Mouse (Mus musculus) cerebellum, postnatal 25 days (tissue): Measurements from ENCODE around the gene Abcb8.

Experiments
- DNase-seq, 2 experiments: peaks; one replicate each; pipeline ENCODE4 v3.0.0; 2021; ENCODE audit warnings: mixed read lengths in 2 of 2

The Abcb8 gene

DNA sequence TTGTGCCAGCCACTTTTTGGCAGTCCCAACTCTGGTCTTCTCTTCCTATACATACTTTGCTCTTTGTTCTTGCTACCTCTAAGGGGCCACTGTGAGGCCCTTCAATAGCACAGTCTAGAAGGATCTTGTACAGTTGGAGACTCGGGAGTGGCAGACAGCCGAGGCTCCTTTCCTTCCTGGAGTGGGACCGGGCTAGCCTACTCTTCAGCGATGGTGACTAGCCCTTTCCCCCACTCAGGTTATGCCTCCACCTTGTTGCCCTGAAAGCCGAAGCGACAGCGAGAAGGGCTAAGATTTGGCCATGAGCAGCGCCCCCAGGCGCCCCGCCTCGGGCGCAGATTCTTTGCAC, 33.8 kb downstream of the Abcb8 start:
- no peak for DNase-seq

DNA sequence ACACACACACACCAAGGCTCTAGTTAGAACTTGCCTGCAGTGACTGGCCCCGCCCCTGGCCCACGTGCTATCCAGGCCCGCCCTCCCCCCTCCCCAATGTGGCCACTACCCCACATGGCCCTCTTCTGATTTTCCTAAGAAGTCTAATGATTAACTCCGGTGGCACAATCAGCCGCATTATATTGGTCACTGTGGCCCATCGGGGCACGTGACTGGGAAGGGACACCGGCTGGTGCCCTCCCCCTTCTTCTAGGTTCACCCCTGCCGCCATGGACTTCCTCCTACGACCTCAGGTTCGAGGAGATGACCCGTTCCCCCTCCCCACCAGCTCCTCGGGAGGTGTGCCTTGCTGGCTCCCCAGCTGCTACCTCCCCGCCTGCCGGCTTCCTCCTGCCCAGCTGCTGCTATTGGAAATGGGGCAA, 34.5 kb downstream of the Abcb8 start:
- DNase-seq: no peak

DNA sequence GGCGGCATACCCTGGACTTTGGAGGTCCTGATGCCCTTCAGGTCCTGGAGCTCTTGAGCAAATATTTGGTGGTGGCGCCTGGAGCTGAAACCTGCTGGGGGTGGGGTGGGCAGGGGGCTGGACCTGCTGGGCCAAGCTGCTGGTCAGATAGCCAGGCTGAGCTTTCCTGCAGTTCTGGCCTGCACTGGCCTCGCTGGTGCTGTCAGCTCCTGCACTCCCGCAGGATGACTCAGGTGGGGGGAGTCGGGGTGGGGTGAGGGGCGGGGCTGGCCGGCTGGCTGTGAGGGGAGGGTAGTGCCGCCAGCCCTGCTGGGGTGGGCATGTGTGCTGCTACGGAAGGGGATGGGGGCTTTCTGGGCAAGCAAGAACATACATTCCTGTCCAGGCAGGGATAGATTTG, 35.1 kb downstream of the Abcb8 start:
- no peak for DNase-seq

DNA sequence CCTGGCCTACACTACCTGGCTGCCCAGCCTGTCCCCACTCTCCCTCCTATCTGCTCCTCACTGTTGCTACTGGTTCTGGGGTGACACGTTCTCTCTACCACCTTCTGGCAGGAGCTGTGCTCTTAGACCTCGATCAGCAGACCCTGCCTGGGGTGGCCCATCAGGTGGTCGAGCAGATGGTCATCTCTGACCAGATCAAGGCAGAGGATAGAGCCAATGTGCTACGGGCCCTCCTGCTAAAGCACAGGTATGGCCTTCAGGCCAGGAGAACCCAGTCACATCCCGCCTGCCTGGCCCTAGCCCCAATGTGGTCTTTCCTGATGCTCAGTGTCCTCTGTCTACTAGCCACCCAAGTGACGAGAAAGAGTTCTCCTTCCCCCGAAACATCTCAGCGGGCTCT, 40.5 kb downstream of the Abcb8 start:
- no peak for DNase-seq

DNA sequence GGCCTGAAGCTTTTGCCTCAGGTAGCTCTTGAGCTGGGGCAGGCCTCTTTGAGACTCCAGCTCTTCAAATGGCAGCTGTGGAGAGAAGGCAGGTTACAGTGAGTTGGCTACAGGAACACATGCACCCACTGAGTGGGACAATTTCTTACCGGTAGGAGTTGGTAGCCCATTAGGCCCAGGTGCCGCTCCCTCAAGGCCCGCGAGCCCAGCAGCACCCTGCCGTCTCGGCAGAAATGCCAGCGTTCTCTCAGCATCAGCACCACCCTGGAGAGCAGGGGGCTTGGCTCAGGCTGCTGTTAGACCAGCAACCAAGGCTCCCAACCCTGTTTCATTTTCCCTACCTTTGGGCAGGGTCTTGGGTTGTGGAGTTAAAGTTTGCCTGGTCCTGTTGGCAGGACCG, 47.7 kb downstream of the Abcb8 start:
- DNase-seq: no peak

DNA sequence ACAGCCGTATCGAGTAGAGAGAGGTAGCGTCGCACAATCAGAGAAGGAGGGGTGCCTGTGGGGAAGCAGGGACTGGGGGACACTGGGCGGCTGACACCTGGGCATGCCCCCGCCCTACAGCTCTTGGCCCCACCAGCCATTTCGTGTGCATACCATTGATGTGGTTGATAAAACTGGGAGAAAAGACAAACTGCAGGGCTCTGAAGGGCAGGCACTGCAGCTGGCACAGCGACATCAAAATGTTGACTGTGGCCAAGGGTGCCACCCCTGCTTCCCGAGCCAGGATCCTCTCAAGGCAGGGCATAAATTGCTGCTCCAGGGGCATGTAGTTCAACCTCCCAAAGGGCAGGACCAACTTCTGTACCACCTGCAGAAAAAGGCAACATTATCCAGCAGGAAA, 48.6 kb downstream of the Abcb8 start:
- no peak for DNase-seq

DNA sequence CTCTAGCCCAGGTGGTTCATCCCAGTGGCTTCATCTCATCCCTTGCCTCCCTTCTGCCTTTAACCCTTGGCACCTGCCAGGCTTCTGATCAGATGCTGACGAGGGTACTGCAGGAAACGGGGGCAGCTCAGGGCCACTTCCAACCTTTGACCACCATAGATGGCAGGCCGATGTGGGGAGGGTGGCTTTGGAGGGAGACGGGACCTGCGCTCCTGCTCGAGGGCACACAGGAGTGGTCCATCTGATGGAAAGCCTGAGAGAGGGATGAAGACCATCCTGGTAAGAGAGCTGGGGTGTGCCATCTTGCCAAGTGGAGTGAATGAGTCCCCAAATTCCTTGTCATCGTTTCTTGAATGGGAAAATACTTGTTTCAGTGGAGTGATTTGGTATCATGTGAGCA, 49.7 kb downstream of the Abcb8 start:
- DNase-seq: no peak

DNA sequence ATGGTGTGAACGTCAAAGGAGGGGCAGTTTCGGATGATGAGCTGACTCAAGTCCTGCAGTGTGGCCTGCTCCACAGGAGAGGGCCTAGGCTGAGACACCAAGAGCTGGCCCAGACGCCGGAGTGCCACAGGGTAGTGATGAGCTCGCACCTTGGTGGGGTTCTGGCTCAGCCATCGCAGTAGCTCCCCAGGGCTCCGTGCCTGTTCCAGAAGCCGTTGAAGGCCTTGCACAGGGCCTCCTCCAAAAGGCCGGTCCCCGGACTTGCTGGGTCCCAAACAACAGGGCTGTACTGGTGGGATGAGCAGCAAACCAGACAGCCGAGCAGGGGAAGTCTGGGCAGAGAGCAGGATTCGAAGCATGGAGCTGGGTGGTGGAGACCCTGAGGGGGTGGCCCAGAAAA, 50.5 kb downstream of the Abcb8 start:
- peak; percentile 49 to 66 for DNase-seq

DNA sequence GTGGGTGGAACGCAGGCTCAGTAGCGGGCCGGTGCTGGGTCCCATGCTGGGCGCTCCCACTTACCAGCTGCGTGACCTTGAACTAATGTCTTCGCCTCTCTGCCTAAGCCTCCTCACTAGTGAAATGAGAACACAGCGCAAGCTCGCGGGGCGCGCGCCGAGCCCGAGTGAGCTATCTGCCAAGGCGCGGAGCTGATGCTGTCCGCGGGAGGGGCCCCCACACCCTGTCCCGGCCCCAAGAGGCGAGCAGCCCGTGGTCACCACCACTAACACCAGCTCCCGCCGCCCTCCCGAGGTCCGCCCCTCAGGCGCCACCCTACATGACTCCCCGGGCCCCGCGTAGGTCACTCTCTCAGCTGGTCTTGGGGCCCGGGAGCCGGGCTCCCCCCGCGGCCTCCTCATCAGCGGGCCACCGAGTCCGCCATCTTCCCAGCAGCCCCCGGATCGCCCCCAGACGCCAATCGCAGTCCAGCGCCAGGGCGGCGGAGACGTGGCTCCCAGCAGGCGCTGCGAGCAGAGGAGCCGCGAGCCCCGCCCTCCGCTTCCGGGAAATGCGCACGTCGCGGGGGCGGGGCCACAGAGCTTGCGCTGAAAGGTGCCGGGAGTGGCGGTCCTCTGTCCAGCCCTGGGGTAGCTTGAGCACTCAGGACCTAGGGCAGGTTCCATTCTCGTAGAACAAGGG, 51.4 kb downstream of the Abcb8 start, which contains the start of gene Fastk:
TSS of gene Fastk (minus strand) at position 542 of the 682 bp plus-strand sequence.
- DNase-seq: peak; percentile 95 to 98

DNA sequence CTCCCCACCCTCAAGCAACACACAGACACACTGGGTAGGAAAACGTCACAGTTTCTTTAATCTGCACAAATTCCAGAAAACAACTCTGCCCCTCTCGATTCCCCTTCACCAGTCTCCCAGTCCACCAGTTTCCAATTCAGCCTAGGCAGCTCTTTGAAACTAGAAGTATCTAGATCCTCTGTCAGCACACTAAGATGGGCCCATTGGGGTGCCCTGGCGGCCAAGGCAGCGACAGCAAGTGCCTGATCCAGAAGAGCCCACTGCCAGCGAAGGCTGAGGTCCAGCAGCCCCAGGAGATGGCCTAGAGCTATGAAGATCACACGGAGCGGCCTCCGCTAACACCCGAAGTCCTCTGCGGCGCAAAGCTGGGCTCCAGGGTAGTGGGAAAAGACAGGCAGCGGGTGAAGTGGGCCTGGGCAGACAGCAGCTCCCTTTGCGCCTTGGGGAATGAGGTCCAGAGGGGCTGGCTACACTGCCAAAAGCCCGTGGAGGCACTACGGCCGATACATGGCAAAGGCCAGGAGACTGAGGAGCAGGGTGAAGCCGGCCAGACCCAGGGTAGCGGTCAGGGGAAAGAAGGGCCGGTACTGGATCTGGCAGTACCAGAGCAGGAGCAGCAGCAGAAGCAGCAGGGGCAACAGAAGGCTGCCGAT, 52.1 kb downstream of the Abcb8 start:
- peak; percentile 35 to 51 for DNase-seq

DNA sequence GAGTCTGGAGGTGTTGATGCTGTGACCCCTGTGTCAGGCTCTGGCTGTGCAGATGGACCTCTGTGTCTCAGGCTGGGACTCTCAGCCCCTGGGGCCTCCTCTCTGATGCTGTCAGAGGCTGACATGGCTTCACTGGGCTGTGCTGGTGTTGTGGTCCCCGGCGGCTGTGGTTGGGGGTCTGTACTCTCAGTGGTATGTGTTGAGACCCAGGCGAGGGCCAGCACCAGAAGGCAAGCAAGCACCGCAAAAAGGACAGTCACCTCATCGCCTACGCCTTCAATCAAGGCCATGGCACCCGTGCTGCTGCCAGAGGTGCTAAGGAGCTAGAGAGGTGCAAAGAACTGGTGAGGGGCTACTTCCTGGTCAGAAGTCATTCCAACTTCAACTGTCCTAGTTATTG, 53.2 kb downstream of the Abcb8 start:
- no peak for DNase-seq

DNA sequence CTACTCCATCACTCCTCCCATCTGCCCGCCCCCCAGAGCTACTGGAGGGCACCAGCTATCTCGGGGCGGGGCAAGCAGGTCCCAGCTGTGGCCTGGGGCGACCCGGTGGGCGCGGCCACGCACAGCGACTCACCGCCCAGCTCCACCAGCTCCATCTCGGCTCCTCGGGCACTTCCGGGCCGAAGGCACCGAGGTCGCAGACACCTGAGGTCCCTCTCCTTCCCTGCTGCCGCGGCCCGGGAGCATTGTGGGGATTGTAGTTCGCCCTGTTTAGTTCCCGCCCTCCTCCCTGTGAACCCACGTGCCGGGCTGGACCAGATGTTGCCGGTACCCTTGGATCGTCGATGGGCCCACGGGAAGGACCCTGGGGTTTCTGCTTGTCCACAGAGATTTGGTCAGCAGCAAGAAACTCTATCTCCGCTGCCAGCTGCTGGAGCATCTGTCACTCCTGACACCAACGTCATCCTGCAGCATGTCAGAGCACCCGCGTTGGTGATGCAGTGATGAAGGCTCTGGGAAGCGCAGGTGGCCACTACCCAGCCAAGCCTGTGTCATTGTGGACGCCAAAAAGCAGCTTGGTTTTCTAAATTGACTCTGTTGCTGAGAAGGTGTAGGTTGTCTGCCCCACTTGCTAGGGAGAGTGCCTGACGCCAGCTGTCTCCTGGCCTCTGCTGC, 54.3 kb downstream of the Abcb8 start, which contains the start of gene Tmub1:
TSS of gene Tmub1 (minus strand) at position 231 of the 675 bp plus-strand sequence.
- peak; percentile 85 to 87 for DNase-seq

DNA sequence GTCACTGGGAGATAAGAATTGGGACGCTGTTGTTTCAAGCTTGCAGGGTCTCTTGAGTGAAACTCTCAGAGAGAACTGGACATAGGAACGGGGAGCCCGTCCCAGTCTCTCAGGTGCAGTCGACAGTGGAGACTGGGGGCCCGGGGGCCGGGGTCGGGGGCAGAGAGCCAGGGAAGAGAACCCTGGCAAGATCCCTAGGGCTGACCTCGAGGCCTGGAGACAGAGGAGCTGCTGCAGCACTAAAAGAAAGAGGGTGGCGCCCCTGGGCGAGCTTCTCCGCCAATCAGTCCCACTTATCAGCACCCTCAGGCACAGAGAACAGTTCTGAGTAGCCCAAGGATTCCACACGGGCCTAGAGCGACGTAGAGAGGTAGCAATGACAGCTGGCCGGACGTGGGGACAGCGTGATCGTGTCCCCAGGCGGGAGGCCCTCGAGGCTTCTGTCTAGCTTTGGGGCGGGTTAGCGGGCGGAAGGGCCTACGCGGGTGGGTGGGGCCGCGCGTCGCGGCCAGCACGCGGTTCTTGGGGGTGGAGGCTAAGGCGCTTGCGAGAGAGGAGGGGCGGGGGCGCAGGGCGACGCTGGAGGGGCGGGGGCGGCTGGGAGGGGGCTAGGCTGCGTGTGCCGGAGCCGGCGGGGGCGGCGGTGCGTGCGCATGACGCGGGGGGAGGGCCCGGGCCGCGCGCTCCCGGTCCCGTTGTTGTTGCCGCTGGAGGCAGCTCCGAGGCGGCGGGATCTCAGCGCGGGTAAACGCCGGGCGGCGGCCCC, 58.0 kb downstream of the Abcb8 start:
- DNase-seq: peak; percentile 91 to 95

DNA sequence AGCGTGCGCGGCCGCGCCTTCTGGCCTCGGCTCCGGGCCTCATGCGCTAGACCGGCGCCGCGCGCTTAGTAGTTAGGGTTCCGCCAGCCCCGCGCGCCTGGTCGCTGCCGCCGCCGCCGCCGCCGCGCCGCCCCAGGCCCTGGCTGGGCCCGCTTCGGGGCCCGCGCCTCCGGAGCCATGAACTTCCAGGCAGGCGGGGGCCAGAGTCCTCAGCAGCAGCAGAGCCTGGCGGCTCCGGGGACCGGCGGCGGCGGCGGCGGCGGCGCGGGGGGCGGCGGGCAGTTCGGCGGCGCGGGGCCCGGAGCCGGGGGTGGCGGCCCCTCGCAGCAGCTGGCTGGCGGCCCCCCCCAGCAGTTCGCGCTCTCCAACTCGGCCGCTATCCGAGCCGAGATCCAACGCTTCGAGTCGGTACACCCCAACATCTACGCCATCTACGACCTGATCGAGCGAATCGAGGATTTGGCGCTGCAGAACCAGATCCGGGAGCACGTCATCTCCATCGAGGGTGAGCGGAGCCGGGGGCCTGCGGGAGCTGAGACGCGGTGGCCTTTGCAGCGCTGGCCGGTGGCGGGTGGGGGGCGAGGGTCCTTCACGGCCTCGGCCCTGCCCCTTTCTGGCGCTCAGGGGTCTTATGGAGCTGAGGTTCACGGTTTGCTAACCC, 58.7 kb downstream of the Abcb8 start, which contains the start of gene Agap3:
TSS of gene Agap3 (plus strand) at position 148 of the 661 bp plus-strand sequence.
- peak; percentile 66 to 67 for DNase-seq

DNA sequence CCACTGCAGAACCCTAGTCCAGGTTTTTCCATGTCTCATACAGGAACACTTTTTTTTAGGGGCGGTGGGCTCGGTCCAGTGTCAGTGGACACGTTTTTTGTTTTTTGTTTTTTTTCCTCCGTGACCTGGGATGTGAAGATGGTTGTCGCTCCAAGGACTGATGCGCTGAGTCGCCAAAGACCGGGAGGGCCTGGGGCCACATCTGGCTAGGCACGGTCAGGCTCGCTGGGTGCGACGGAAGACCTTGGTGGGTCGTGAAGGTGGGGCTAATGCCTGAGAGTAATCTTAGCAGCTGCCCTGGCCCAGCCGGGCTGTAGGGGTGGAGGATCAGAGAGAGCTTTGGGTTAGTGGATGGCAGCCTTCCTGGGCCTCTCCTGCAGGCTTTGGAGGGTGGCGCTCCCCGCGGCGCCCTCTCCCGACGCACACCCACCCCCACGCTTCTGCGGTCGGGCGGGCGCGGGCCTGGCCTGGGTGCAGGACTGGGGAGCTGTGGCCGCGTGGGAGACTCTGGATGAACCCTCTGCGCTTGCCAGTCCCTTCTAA, 59.3 kb downstream of the Abcb8 start:
- DNase-seq: peak in 1 of 2 experiments; percentile 67

DNA sequence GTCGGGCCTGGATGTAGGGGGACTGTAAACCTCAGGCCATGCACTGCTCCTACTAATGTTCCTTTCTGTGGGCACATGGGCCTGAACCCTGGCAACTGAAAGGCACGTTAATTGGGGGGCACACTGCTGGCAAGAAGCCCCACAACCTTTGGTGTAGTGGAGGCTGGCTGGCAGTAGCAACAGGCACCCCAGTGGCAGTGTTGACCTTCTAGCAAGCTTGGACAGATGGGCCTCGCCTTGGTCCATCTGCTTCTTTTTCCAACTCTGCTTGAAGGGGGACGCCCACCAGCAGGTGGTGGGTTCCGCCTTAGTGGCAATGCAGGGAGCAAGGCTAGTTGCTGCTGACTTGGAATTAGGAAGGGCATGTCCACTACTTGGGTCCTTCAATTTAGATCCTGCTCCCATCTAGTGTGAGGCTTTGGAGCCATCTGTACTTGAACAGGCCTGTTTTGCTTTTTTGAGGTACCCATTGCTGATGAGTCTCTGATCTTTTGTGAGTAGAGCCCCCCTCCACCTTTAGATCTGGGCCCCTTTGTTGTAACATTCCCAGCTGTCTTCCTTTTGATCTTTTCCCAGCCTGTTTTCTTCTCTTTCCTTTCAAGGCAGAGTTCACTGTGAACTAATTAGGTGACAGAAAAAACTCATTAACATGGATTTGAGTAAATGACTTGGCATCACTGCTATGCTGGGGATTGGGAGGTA, 60.0 kb downstream of the Abcb8 start:
- DNase-seq: peak; percentile 89 to 92

DNA sequence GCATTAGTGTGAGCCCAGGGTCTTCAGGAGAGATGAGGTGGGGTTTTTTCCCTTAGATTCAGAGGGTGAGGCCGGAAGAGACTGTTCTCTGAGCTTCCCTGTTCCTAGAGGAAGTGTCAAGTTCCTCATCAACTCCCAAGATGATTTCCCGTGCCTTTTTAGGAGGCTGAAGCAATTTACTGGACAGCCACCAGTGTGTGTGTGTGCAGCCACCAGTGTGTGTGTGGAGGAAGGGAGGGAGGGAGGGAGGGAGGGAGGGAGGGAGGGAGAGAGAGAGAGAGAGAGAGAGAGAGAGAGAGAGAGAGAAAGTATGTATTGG, 60.5 kb downstream of the Abcb8 start:
- DNase-seq: no peak

DNA sequence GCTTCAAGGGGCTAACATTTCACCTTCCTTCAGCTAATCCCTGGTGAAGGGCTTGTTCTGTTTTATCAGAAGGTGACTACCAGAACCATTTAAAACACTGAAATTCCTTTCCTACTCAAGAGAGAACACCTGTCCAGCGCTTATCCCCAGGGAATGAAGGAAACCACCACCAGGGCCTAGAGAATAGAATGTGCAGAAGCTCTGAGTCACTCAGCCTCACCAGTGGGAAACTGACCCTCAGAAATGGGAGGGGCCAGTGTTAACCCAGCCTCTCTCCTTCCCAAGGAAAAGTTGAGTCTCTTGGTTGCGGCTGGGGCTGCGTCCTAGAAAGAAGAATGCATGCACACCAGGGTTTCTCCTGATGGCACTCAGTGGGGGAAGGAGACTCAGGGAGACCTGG, 61.6 kb downstream of the Abcb8 start:
- no peak for DNase-seq

DNA sequence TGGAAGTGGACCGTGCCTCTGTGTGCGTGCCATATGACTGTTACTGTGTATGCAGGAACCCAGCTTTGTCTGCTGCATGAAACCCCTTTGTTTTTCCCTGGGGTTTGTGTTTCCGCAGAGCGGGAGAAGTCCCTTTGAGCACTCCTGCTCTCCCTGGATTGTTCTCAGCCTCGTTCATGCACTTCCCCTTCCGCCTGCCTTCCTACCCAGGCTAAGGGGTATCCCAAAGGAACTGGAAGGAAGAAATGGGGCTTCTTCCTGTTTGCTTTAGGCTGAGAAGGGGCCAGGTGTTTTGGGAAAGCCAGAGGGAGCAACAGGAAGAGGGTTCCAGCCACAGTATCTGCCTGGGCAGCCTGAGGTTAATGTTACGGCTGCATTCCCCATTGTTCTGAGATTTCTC, 62.1 kb downstream of the Abcb8 start:
- no peak for DNase-seq
